Mouse (Mus musculus): ENCODE measurements at regions not wholly inside any gene's neighbourhood (a gene's known extent, or its start where the extent isn't known, plus 50 kb on each side); places are given as distances from the start of the nearest gene placed in this dataset.

DNA sequence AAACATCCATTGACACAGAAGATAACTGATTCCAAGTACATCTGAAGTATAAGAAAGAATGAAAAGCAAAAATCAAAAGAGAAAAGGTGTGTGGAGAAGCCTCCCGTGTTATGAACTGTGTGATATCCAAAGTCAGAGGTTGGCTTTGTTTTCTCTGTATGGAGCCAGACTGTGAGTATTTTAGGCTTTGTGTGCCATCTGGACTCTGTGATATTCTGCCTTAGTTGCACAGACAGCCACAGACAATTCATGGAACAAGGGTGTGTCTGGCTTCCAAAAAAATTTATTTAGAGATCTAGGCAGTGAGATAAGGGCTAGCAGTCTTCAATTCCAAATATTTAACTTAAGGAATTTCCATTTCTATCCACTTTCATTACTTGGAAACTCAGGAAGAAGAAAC is 111.5 kb upstream of the Dpp10 start:
- peak; percentile 90 for DNase-seq (ENCODE audit: low read depth, low spot score)

DNA sequence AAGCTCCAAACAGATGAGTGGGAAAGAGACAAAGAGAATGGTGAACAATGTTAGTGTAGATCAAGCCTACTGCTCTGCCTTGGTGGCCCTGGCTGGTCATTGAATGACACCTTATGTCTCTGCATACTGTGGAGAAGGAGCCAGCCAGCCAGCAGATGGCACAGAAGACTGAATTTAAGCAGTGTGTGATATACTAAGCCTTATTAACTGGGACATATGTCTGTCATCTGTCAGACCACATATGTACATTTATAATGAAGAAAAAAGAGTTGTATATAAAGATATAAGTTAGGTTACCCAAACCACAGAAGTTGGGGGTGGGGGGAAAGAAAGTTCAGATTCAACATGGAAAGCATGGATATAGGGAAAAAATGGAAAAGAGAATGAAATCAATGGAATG is 106.7 kb upstream of the Dpp10 start:
- peak; percentile 22 for DNase-seq (ENCODE audit: low read depth, low spot score)

DNA sequence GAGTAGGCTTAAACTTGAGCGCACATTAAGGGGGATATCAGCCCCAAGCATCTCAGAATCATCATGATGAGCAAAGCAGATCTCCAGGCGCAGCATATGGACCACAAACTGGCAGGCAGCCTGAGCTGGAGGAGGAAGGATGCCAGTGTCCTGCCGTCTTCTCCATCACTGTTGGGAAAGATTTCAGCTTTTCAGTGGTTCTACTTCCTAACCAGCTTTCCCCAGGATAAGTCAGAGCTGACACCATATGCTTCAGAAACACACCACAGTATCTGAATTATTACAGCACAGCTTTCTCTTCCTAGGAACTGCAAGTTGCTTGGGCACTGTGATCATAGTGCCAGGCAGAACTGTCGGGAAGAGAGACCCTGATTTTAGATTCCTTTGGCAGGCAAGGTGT is 103.2 kb upstream of the Dpp10 start:
- DNase-seq (ENCODE audit: low read depth, low spot score) = peak; percentile 96

DNA sequence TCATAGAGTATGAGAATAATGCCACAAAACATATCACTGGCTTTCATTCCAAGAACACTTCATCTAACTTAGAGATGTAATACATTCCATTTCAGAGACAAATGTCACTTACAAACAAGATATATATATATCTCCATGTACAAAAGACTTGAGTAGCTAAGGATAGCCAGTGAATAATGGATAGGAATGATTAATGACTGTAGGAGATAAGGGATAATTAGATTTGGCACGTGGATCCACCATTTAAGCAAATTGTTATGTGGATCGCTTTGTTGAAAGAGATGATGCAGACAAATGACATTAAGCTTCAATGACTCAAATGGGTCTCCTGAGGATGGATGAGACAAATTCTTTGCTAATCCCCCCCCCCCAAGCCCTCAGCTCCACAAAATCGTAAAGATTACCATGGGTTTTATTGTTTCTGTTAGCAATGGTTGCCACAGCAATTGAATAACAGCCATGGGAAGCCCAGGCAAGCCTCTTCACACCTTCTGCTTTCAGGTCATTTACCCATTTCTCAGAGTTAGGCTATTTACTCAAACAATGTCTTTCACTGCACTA is 59.0 kb upstream of the Dpp10 start:
- no peak for DNase-seq (ENCODE audit: low read depth, low spot score)

DNA sequence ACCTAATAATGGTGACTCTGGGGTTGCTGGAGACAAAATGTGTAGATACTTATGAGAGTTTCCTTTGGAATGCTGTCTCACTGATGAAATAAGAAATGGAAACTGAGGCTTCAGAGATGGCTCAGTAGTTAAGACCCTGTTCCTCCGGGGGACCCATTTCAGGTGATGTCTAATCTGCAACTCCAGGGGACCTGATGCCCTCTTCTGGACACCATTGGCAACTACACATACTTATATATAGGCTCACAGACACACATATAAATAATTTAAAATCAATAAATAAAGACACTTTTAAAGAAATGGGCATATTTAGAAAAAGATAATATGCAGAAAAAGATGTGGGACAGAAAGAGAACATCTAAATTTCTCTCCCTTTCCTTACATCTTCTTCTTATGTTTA is 57.7 kb upstream of the Dpp10 start:
- DNase-seq (ENCODE audit: low read depth, low spot score) = peak; percentile 11

All from brain, adult 2 months (tissue).